Mouse (Mus musculus) brain, embryonic 14.5 days (tissue): ENCODE measurements at regions not wholly inside any gene's neighbourhood (a gene's known extent, or its start where the extent isn't known, plus 50 kb on each side); places are given as distances from the start of the nearest gene placed in this dataset.

Experiments used
- CTCF ChIP-seq: fragments of 200-500 bp; IDR thresholded peaks from 2 replicates; pipeline ENCODE4 v1.5.1; 2012; ENCODE audit warnings: inconsistent platforms, mild to moderate bottlenecking, moderate library complexity, borderline replicate concordance; ENCODE audit not compliant: insufficient read depth, insufficient read length; ENCODE audit errors: extremely low read depth
- POLR2A ChIP-seq: fragments of 200-500 bp; IDR thresholded peaks from 2 replicates; pipeline ENCODE4 v1.6.1; 2012; ENCODE audit warnings: mild to moderate bottlenecking, inconsistent platforms, borderline replicate concordance; ENCODE audit not compliant: poor library complexity, insufficient read depth, insufficient read length, severe bottlenecking; ENCODE audit errors: extremely low read depth

GRCm38 (mm10) chr10:92438621-92439394 is 283.4 kb downstream of the Nedd1 start:
- TF ChIP-seq CTCF (no peak), POLR2A (no peak)
